Mouse (Mus musculus): Measurements from ENCODE around the gene Gm21190.
"Not testable (repeated sequence)": the region's sequence is repeated elsewhere in the genome, so short reads cannot be mapped to it uniquely, and the experiment has no call there.

The Gm21190 gene

GRCm38 (mm10) chr5:15498350-15498749 lies 30.7 kb downstream of the Gm21190 start:
- DNase-seq (ENCODE audit: extremely low spot score, low read depth, low spot score), result not testable (repeated sequence)

- DNase-seq (ENCODE audit: extremely low spot score, low read depth, low spot score), result not testable (repeated sequence)
Observed at GRCm38 (mm10) chr5:15490934-15491333, 38.1 kb downstream of the Gm21190 start.

DNA sequence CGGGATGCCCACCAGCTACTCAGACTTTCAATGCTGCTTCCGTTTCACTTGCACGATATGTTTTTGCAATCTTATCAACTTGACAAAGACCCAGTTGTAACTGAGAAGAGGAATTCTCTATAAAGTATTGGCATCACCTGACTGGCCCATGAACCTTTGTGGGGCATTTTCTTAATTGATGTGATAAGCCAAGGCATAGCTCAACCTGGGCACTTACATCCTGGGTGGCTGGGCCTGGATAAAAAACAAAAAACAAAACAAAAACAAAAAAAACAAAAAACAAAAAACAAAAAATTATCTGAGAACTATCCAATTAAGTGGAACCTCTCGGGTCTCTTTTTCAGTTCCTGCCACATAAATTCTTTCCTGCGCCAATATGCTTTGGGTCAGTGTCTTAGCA lies 40.3 kb downstream of the Gm21190 start:
- DNase-seq (ENCODE audit: extremely low spot score, low read depth, low spot score), result no peak

DNA sequence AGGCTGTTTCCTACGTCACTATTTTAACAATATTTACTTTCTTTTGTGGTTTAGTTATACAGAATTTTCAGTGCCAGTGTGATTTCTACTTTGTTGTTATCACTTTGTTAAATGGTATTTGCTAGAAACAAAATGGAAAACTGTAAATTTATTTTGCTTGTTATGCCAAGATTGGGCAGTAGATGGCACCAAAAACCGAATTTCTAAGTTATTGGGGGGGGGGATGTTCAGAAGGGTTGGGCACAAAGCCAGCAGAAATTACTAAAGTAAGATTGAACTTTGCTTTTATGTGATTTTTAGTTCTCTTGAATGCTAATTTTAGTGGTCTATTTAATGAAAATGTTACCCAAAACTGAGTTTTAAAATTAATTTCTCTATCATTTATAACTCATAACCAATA lies 44.4 kb downstream of the Gm21190 start:
- not testable (repeated sequence) for DNase-seq (ENCODE audit: extremely low spot score, low read depth, low spot score)

GRCm38 (mm10) chr5:15483576-15483975 lies 45.4 kb downstream of the Gm21190 start:
- not testable (repeated sequence) for DNase-seq (ENCODE audit: extremely low spot score, low read depth, low spot score)

DNA sequence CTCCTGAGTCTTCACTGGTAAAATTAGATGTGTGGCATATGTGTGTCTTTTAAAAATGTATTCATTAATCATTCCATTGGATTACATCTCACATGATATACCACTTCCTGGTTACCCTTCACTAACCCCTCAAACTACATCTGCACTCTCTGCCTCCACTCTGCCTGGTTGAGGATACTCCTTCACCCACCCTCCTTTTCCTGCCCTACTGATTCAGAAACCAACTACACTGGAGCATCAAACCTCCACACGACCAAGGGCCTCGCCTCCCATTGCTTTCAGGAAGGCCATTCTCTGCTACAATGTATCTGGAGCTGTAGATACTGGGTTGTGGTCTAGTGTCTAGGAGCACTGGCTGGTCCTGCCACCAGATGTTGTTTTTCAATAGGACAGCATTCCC lies 46.2 kb downstream of the Gm21190 start:
- DNase-seq (ENCODE audit: extremely low spot score, low read depth, low spot score), result not testable (repeated sequence)

DNA sequence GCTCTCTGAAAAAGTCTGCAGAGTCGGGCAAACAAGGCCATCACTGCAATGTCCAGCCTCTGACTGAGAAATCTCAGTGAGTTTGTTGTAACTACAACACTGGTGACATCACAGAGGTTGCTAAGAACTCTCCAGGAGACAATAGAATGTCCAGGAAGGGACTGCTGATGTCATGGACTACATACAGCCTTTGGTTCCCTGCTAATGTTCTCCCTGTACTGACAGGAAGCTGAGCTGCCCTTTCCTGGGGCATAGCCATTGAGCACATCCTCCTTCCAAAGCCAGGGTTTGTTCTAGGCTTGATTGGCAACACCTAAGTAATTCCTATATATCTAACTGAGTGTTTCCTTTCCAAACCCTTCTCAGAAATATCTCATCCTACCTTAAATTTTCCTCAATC lies 52.6 kb downstream of the Gm21190 start, which contains the start of gene Gm21149:
Gene Gm21149, minus strand, starts transcription at position 101 of the 400 bp plus-strand sequence.
- DNase-seq (ENCODE audit: extremely low spot score, low read depth, low spot score), result not testable (repeated sequence)

All from hindlimb bud, embryonic 11.5 days (tissue).